Mouse (Mus musculus) left cerebral cortex, adult 2 months (tissue): Measurements from ENCODE around the gene Ccdc155. TPM values are rescaled to one million over a fixed set of nuclear protein-coding genes. Genes with fewer than 3 reads are reported as not detected.
A peak's percentile ranks its signal among the peaks of the same experiment; 100 is the strongest.

ENCODE experiments used
- DNase-seq, 2 experiments: peaks; one replicate each; pipeline ENCODE4 v3.0.0; 2021 to 2022; ENCODE audit warnings: low spot score in 2 of 2, mixed read lengths in 1 of 2; ENCODE audit errors: extremely low spot score in 1 of 2
- H3K27ac ChIP-seq: fragments of 200-600 bp; 2 replicates; pipeline ENCODE4 v1.8.1; 2022
- H3K4me3 ChIP-seq: fragments of 200-600 bp; 2 replicates; pipeline ENCODE4 v1.8.1; 2022
- CTCF ChIP-seq: fragments of 200-600 bp; IDR thresholded peaks from 2 replicates; pipeline ENCODE4 v1.8.1; 2022; ENCODE audit warnings: antibody characterized with exemption, mild to moderate bottlenecking, moderate library complexity
- intact Hi-C: fragments of 180-260 bp; cut with DNase I; formaldehyde crosslinking; loops from one replicate; pipeline ENCODE4 v1.15.1; 2025
- total RNA-seq, 2 experiments: library from RNA; stranded (reverse); gene quantifications; 2 replicates each; pipeline ENCODE4 v1.2.3; 2021

Ccdc155 gene
- total RNA-seq, 2 experiments from 2014 or later: 6.7 to 7.5 TPM

- H3K4me3 ChIP-seq: peak overlapping the region; percentile 43
These were observed 36.0 kb downstream of the Ccdc155 start for GRCm38 (mm10) chr7:45168656-45169055.

GRCm38 (mm10) chr7:45167761-45168445 lies 36.8 kb downstream of the Ccdc155 start:
- peak overlapping the region; percentile 93 for H3K27ac ChIP-seq
- peak in 1 of 2 experiments; percentile 65 for DNase-seq
- no peak for TF ChIP-seq CTCF
- H3K4me3 ChIP-seq: peak overlapping the region; percentile 43
- intact Hi-C loops: loop anchor here (2.0 kb wide), 1 partner anchor 89 kb away; no protein-coding TSS in a partner anchor

More at GRCm38 (mm10) chr7:45168656-45169055, 36.0 kb downstream of the Ccdc155 start:
- H3K27ac ChIP-seq: peak overlapping the region; percentile 93
- intact Hi-C loops: loop anchor here (2.0 kb wide), 1 partner anchor 88 kb away; no protein-coding TSS in a partner anchor
- DNase-seq: no peak
- TF ChIP-seq CTCF: no peak

GRCm38 (mm10) chr7:45166950-45167401 lies 37.7 kb downstream of the Ccdc155 start:
- no peak for TF ChIP-seq CTCF
- Histone ChIP-seq H3K27ac (peak overlapping the region; percentile 96), H3K4me3 (peak overlapping the region; percentile 69)
- peak in 1 of 2 experiments; percentile 58 for DNase-seq
- intact Hi-C loops: loop anchor here (1.0 kb wide), 1 partner anchor 84 kb away; no protein-coding TSS in a partner anchor

- TF ChIP-seq CTCF: no peak
- H3K27ac ChIP-seq: peak overlapping the region; percentile 96
- intact Hi-C loops: loop anchor here (1.0 kb wide), 1 partner anchor 86 kb away; no protein-coding TSS in a partner anchor
- no peak for DNase-seq
- peak overlapping the region; percentile 69 for H3K4me3 ChIP-seq
These were observed 39.0 kb downstream of the Ccdc155 start for GRCm38 (mm10) chr7:45165701-45166100.

- peak in 1 of 2 experiments; percentile 36 for DNase-seq
- Histone ChIP-seq H3K27ac (peak overlapping the region; percentile 96), H3K4me3 (peak overlapping the region; percentile 69)
- intact Hi-C loops: no loop called here
- no peak for TF ChIP-seq CTCF
These were observed 39.9 kb downstream of the Ccdc155 start for GRCm38 (mm10) chr7:45164833-45165232.

- Histone ChIP-seq H3K27ac (peak within 1 kb of the TSS; percentile 96), H3K4me3 (peak within 1 kb of the TSS; percentile 69)
- intact Hi-C loops: loop anchor here (2.0 kb wide), 1 partner anchor 25 kb away; no protein-coding TSS in a partner anchor
- no peak for TF ChIP-seq CTCF
- DNase-seq: peak; percentile 64 to 68
These were observed 40.8 kb downstream of the Ccdc155 start, which contains the start of gene Slc17a7 for GRCm38 (mm10) chr7:45163735-45164490. Gene Slc17a7 (plus strand): TSS chr7:45163949.

GRCm38 (mm10) chr7:45162996-45163615 lies 41.6 kb downstream of the Ccdc155 start:
- no peak for TF ChIP-seq CTCF
- DNase-seq: no peak
- H3K4me3 ChIP-seq: peak overlapping the region; percentile 69; the same call in 1 of the 2 replicates
- peak overlapping the region; percentile 83 for H3K27ac ChIP-seq
- intact Hi-C loops: loop anchor here (1.0 to 2.0 kb wide), 4 partner anchors 26 to 136 kb away; no protein-coding TSS in a partner anchor

- no peak for TF ChIP-seq CTCF
- no peak for DNase-seq
- Histone ChIP-seq H3K27ac (peak overlapping the region; percentile 83), H3K4me3 (peak overlapping the region; percentile 30)
- intact Hi-C loops: loop anchor here (1.0 to 2.0 kb wide), 4 partner anchors 26 to 137 kb away; no protein-coding TSS in a partner anchor
These were observed 42.1 kb downstream of the Ccdc155 start for GRCm38 (mm10) chr7:45162551-45162950.

GRCm38 (mm10) chr7:45161612-45162473 lies 42.8 kb downstream of the Ccdc155 start:
- DNase-seq: peak; percentile 90 to 98
- Histone ChIP-seq H3K27ac (peak overlapping the region; percentile 83), H3K4me3 (peak overlapping the region; percentile 30)
- TF ChIP-seq CTCF: peak; percentile 80
- intact Hi-C loops: loop anchor here (1.0 to 2.0 kb wide), 4 partner anchors 27 to 137 kb away; no protein-coding TSS in a partner anchor

GRCm38 (mm10) chr7:45160866-45161265 lies 43.8 kb downstream of the Ccdc155 start:
- no peak overlapping the region for H3K4me3 ChIP-seq
- H3K27ac ChIP-seq: no peak overlapping the region
- no peak for DNase-seq
- intact Hi-C loops: no loop called here
- no peak for TF ChIP-seq CTCF
